Mouse (Mus musculus): ENCODE measurements around the gene Col15a1. TPM values are rescaled to one million over a fixed set of nuclear protein-coding genes. Genes with fewer than 3 reads are reported as not detected.

Gene Col15a1
- polyA plus RNA-seq, 1 experiment from 2014 or later: 2.9 TPM

- DNase-seq (ENCODE audit: low spot score, missing footprints): no peak
- H3K4me2 ChIP-seq: no peak overlapping the region
- H3K9me3 ChIP-seq (ENCODE audit: control insufficient read depth, low read length): no peaks in the 10 kb centered on the region
- H3K4me1 ChIP-seq (ENCODE audit: control insufficient read depth, insufficient read depth, low read length): peaks cover 2% of the 10 kb centered on the region; the same call in 1 of the 2 replicates
- no peak for ATAC-seq (ENCODE audit: low FRiP score)
- H3K27ac ChIP-seq (ENCODE audit: low read depth, low read length): no peak overlapping the region
- no peaks in the 10 kb centered on the region for H3K36me3 ChIP-seq (ENCODE audit: control insufficient read depth, insufficient read depth, low read length)
- 80% methylated on average over 3 of the region's 3 CpGs for WGBS
- no peaks in the 10 kb centered on the region for H3K27me3 ChIP-seq (ENCODE audit: control insufficient read depth, insufficient read depth, low read length)
- H3K4me3 ChIP-seq (ENCODE audit: low read depth, low read length): no peak overlapping the region
- H3K9ac ChIP-seq (ENCODE audit: low read length): no peak overlapping the region
Measured at GRCm38 (mm10) chr4:47222146-47222545, 14.2 kb downstream of the Col15a1 start.

- WGBS: 78% methylated on average over 6 of the region's 6 CpGs
- H3K27me3 ChIP-seq (ENCODE audit: control insufficient read depth, insufficient read depth, low read length): no peaks in the 10 kb centered on the region
- no peak overlapping the region for H3K27ac ChIP-seq (ENCODE audit: low read depth, low read length)
- DNase-seq (ENCODE audit: low spot score, missing footprints) (no peak), ATAC-seq (ENCODE audit: low FRiP score) (peak; percentile 33; the same call in 1 of the 2 replicates)
- no peak overlapping the region for H3K4me3 ChIP-seq (ENCODE audit: low read depth, low read length)
- no peaks in the 10 kb centered on the region for H3K9me3 ChIP-seq (ENCODE audit: control insufficient read depth, low read length)
- H3K4me2 ChIP-seq: no peak overlapping the region
- no peaks in the 10 kb centered on the region for H3K36me3 ChIP-seq (ENCODE audit: control insufficient read depth, insufficient read depth, low read length)
- peaks cover 2% of the 10 kb centered on the region; the same call in 1 of the 2 replicates for H3K4me1 ChIP-seq (ENCODE audit: control insufficient read depth, insufficient read depth, low read length)
- H3K9ac ChIP-seq (ENCODE audit: low read length): no peak overlapping the region
Measured at GRCm38 (mm10) chr4:47225920-47226319, 18.0 kb downstream of the Col15a1 start.

GRCm38 (mm10) chr4:47227101-47227500, 19.1 kb downstream of the Col15a1 start:
- Histone ChIP-seq H3K4me3 (ENCODE audit: low read depth, low read length) (no peak overlapping the region), H3K36me3 (ENCODE audit: control insufficient read depth, insufficient read depth, low read length) (no peaks in the 10 kb centered on the region), H3K4me1 (ENCODE audit: control insufficient read depth, insufficient read depth, low read length) (peaks cover 2% of the 10 kb centered on the region; the same call in 1 of the 2 replicates), H3K27ac (ENCODE audit: low read depth, low read length) (no peak overlapping the region), H3K9ac (ENCODE audit: low read length) (no peak overlapping the region), H3K27me3 (ENCODE audit: control insufficient read depth, insufficient read depth, low read length) (no peaks in the 10 kb centered on the region), H3K4me2 (no peak overlapping the region), H3K9me3 (ENCODE audit: control insufficient read depth, low read length) (no peaks in the 10 kb centered on the region)
- WGBS: 67% methylated on average over 4 of the region's 4 CpGs
- DNase-seq (ENCODE audit: low spot score, missing footprints): no peak
- ATAC-seq (ENCODE audit: low FRiP score): no peak

- Histone ChIP-seq H3K4me3 (ENCODE audit: low read depth, low read length) (no peak overlapping the region), H3K9ac (ENCODE audit: low read length) (no peak overlapping the region), H3K27ac (ENCODE audit: low read depth, low read length) (no peak overlapping the region), H3K4me2 (no peak overlapping the region), H3K9me3 (ENCODE audit: control insufficient read depth, low read length) (no peaks in the 10 kb centered on the region), H3K4me1 (ENCODE audit: control insufficient read depth, insufficient read depth, low read length) (peaks cover 2% of the 10 kb centered on the region; the same call in 1 of the 2 replicates), H3K27me3 (ENCODE audit: control insufficient read depth, insufficient read depth, low read length) (no peaks in the 10 kb centered on the region), H3K36me3 (ENCODE audit: control insufficient read depth, insufficient read depth, low read length) (no peaks in the 10 kb centered on the region)
- ATAC-seq (ENCODE audit: low FRiP score): no peak
- DNase-seq (ENCODE audit: low spot score, missing footprints): no peak
- 74% methylated on average over 6 of the region's 6 CpGs for WGBS
Measured at GRCm38 (mm10) chr4:47227756-47228155, 19.8 kb downstream of the Col15a1 start.

GRCm38 (mm10) chr4:47228945-47229344, 21.0 kb downstream of the Col15a1 start:
- H3K27me3 ChIP-seq (ENCODE audit: control insufficient read depth, insufficient read depth, low read length): no peaks in the 10 kb centered on the region
- H3K9ac ChIP-seq (ENCODE audit: low read length): no peak overlapping the region
- ATAC-seq (ENCODE audit: low FRiP score) (no peak), DNase-seq (ENCODE audit: low spot score, missing footprints) (no peak)
- H3K9me3 ChIP-seq (ENCODE audit: control insufficient read depth, low read length): no peaks in the 10 kb centered on the region
- no peaks in the 10 kb centered on the region for H3K36me3 ChIP-seq (ENCODE audit: control insufficient read depth, insufficient read depth, low read length)
- no peak overlapping the region for H3K27ac ChIP-seq (ENCODE audit: low read depth, low read length)
- H3K4me2 ChIP-seq: no peak overlapping the region
- H3K4me3 ChIP-seq (ENCODE audit: low read depth, low read length): no peak overlapping the region
- WGBS: 86% methylated on average over 5 of the region's 5 CpGs
- peaks cover 2% of the 10 kb centered on the region; the same call in 1 of the 2 replicates for H3K4me1 ChIP-seq (ENCODE audit: control insufficient read depth, insufficient read depth, low read length)

DNA sequence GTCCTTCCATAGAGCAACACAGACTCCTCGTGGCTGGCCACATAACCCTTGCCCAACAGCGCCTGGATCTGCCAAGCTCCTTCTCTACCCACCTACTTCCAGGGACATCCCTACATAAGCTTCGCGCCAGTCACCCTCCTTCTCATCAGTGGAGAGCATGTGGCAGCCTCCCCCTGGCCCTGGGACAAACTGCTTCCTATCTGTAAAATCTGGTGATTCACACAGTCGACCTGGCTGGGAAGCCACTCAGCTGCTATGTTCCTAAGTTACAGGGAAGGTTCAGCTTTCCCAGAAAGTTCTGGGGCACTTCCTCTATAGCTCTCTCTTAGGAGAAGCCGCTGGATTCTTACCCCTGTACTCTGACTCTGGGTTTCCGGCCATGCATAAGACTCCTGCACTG, 22.5 kb downstream of the Col15a1 start:
- Histone ChIP-seq H3K4me2 (no peak overlapping the region), H3K27me3 (ENCODE audit: control insufficient read depth, insufficient read depth, low read length) (no peaks in the 10 kb centered on the region), H3K4me1 (ENCODE audit: control insufficient read depth, insufficient read depth, low read length) (peaks cover 4% of the 10 kb centered on the region), H3K9me3 (ENCODE audit: control insufficient read depth, low read length) (no peaks in the 10 kb centered on the region), H3K9ac (ENCODE audit: low read length) (no peak overlapping the region), H3K36me3 (ENCODE audit: control insufficient read depth, insufficient read depth, low read length) (no peaks in the 10 kb centered on the region), H3K27ac (ENCODE audit: low read depth, low read length) (no peak overlapping the region), H3K4me3 (ENCODE audit: low read depth, low read length) (no peak overlapping the region)
- no peak for DNase-seq (ENCODE audit: low spot score, missing footprints)
- ATAC-seq (ENCODE audit: low FRiP score): no peak
- 84% methylated on average over 7 of the region's 7 CpGs for WGBS

- Histone ChIP-seq H3K9ac (ENCODE audit: low read length) (no peak overlapping the region), H3K27ac (ENCODE audit: low read depth, low read length) (no peak overlapping the region), H3K4me3 (ENCODE audit: low read depth, low read length) (no peak overlapping the region), H3K27me3 (ENCODE audit: control insufficient read depth, insufficient read depth, low read length) (no peaks in the 10 kb centered on the region), H3K4me2 (no peak overlapping the region), H3K36me3 (ENCODE audit: control insufficient read depth, insufficient read depth, low read length) (no peaks in the 10 kb centered on the region), H3K4me1 (ENCODE audit: control insufficient read depth, insufficient read depth, low read length) (peaks cover 4% of the 10 kb centered on the region), H3K9me3 (ENCODE audit: control insufficient read depth, low read length) (no peaks in the 10 kb centered on the region)
- ATAC-seq (ENCODE audit: low FRiP score) (no peak), DNase-seq (ENCODE audit: low spot score, missing footprints) (no peak)
- WGBS: 89% methylated on average over 6 of the region's 6 CpGs
Measured at GRCm38 (mm10) chr4:47231322-47231721, 23.4 kb downstream of the Col15a1 start.

DNA sequence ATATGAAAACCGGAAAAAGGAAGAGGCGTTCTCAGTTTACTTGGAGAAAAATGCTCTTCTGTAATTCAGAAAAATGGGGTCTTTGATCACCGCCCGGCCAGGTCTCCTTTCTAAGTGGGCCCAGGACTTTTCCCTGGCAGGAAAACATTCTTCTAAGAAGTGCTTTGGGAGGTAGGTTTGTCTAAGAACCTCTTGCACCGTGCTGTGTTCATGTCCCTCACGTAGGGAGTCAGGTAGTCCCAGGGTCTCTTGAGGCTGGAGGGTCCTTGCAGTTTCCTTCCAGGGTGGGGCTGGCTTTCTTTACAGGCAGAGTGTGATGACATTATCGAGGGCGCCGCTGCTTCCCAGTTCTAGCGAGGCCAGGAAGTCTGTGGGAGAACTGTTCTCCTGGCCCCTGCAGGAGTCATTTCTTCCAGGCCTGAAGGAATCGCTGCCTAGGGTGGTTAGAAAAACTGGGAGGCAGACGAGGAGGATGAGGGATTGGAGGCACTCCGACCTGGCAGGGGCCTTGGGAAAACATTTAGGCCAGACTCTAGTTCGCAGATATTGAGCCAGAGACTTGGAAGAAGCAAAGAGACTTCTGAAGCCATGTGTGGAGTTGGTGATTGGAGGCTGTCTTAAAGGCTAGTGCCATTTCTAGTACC, 25.4 kb downstream of the Col15a1 start:
- no peaks in the 10 kb centered on the region for H3K9me3 ChIP-seq (ENCODE audit: control insufficient read depth, low read length)
- no peak overlapping the region for H3K9ac ChIP-seq (ENCODE audit: low read length)
- WGBS: 81% methylated on average over 14 of the region's 14 CpGs
- no peak overlapping the region for H3K4me2 ChIP-seq
- ATAC-seq (ENCODE audit: low FRiP score) (no peak), DNase-seq (ENCODE audit: low spot score, missing footprints) (no peak)
- H3K27me3 ChIP-seq (ENCODE audit: control insufficient read depth, insufficient read depth, low read length): no peaks in the 10 kb centered on the region
- peaks cover 8% of the 10 kb centered on the region for H3K4me1 ChIP-seq (ENCODE audit: control insufficient read depth, insufficient read depth, low read length)
- no peak overlapping the region for H3K27ac ChIP-seq (ENCODE audit: low read depth, low read length)
- no peak overlapping the region for H3K4me3 ChIP-seq (ENCODE audit: low read depth, low read length)
- H3K36me3 ChIP-seq (ENCODE audit: control insufficient read depth, insufficient read depth, low read length): no peaks in the 10 kb centered on the region

DNA sequence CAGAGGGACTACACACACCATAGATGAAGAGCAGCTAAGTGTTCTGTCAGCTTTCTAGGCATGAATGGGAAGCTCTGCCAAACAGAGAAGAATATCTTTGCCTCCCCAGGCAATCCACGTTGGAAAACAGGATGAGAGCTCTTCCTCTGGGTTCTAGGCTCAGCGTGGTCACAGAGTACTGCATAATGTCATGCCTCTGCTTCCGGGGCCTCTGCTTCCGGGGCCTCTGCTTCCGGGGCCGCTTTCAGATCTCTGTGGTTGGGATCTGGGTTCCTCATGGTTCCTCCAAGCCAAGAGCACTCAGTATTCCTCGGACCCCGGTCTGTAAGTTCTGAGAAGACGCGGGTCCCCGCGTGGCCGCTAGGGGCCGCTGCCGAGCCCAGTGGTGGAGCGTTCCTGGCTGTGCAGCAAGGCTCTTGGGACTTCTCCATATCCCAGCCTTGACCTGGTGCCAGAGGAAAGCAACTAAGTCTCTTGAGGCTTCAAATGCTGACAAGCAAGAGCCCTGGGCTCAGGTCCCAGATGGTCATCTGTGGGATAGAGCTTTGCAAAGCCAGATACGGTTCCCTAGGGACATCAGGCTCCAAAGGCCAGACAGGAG, 26.8 kb downstream of the Col15a1 start:
- Histone ChIP-seq H3K4me1 (ENCODE audit: control insufficient read depth, insufficient read depth, low read length) (peaks cover 8% of the 10 kb centered on the region), H3K9me3 (ENCODE audit: control insufficient read depth, low read length) (no peaks in the 10 kb centered on the region), H3K27me3 (ENCODE audit: control insufficient read depth, insufficient read depth, low read length) (no peaks in the 10 kb centered on the region), H3K9ac (ENCODE audit: low read length) (no peak overlapping the region), H3K27ac (ENCODE audit: low read depth, low read length) (no peak overlapping the region), H3K36me3 (ENCODE audit: control insufficient read depth, insufficient read depth, low read length) (no peaks in the 10 kb centered on the region), H3K4me2 (no peak overlapping the region), H3K4me3 (ENCODE audit: low read depth, low read length) (no peak overlapping the region)
- WGBS: 29% methylated on average over 17 of the region's 17 CpGs
- DNase-seq (ENCODE audit: low spot score, missing footprints) (peak; percentile 98), ATAC-seq (ENCODE audit: low FRiP score) (peak; percentile 60; the same call in 1 of the 2 replicates)

Measured in midbrain, embryonic 11.5 days (tissue).